Mouse (Mus musculus) left cerebral cortex, adult 11 months (tissue): ENCODE data around the gene Gtf3c2.

ENCODE experiments used
- DNase-seq: peaks from one replicate; pipeline ENCODE4 v3.0.0; 2022; ENCODE audit warnings: low spot score

Gtf3c2 gene

GRCm38 (mm10) chr5:31138968-31139425 lies 40.9 kb downstream of the Gtf3c2 start:
- DNase-seq: no peak

DNA sequence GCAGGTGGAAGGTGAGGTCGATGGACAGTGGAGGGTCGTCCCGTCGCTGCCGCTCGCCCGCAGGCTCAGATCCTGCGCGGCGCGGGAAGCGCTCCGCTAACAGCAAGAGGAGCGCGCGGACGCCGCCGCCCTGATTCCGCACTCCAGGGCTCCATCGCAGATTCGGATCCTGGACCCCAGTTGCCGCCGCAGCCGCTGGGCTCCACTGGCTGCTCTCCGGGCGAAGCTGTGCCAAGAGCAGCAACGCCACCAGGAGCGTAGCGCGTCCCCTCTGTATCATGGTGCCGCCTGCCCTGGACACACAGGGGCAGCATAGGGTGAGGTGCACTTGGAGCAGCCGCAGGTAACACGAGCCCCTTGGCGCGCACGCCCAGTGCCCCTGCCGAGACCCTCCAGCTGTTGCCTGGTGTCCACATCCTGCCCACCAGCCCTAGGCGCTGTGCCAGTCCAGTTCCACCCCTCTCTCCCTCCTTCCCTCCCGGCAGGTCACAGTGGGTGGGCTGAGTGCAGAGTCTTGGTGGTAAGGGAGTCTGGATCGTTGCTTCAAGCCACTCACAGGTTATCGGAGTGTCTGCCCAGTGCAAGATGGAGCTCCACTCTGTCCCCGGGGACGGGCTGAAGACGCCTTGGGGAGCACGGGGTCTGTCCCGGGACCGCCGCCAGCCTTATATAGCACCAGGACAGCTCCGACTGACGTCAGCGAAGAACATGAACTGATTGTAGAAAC lies 41.5 kb downstream of the Gtf3c2 start, which contains the start of gene Ucn:
Ucn (minus strand) TSS at position 589 of the 727 bp plus-strand sequence.
- DNase-seq: no peak

DNA sequence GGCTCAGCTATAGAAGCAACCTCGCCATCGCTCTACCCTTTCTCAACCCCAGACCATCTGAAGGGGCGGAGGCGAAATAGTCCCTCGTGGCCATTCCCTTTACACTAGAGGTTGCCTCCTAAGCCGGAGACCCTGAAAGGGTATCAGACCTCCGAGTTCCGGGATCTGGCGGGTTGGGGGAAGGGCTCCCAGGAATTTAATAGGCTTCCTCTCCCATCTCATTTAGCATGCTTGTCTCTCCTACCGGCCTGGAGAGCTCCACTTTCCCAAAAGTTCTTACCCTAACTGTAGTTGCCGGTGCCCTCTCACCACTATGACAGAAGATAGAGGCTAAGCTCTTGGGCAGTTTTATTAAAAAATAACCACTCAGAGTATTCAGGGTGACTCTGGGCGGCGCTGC lies 42.3 kb downstream of the Gtf3c2 start:
- no peak for DNase-seq

DNA sequence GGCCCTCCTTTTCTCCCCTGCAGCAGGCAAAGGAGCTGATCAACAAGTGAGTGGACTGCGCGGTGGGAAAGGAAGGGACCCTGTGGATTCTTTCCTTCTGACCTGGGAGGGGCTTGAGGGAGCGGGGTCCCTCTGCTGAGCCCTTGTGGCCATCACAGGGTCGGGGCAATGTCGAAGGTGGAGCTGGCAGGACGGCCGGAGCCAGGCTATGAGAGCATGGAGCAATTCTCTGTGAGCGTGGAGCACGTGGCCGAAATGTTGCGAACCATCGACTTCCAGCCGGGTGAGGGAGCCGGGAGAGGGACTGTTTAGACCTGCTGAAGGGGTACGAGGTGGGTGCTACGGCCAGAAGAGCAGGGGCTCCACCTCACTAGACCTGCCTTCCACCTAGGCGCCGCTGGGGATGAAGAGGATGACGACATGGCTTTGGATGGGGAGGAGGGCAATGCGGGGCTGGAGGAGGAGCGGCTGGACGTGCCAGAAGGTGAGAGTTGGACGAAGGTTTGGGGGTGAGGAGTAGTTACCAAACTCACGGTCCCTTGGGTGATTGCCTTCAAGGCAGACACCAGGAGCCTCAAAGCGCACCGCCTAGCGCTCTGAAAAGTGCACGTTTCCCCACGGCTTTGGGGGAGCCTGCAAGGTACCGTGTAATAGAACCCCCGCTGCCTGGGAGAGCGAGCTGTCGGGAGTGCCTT lies 43.1 kb downstream of the Gtf3c2 start:
- no peak for DNase-seq

DNA sequence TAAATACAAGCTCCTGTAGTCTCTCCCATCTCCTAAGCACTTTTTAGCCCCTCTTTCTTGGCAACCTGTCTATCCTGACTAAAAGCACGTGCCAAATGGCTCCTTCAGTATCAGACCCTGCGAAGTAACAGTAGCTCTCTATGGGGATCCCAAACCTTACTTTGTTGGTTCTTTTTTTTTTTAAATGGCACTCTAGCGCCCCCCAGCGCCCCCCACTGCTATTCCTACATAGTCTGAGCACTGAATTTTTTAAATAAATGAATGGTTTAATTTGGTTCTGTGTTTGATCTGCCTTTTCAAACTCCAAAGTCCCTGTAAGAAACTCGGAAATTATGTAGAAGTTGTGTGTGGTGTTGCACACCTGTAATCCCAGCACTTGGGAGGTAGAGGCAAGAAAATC lies 53.9 kb downstream of the Gtf3c2 start:
- DNase-seq: no peak

DNA sequence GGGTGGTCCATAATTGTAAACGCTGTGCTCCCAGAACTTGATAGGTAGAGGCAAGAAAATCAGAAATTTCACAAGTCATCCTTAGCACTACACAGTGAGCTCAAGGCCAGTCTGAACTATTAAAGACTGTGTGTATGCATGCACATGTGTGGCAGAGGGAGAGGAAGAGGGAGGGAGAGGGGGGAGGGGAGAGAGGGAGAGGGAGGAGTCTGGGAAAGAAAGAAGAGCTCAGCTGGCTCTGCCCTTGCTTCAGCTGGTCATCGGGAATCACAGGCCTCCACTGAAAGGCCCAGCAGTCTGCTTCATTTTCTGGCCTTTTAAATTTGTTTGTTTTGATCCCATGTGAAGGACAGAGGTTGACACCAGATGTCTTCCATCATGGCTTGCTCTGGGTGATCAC lies 56.5 kb downstream of the Gtf3c2 start:
- DNase-seq: no peak

GRCm38 (mm10) chr5:31121111-31121510 lies 58.8 kb downstream of the Gtf3c2 start:
- peak; percentile 26 for DNase-seq

GRCm38 (mm10) chr5:31116912-31117311 lies 63.0 kb downstream of the Gtf3c2 start:
- no peak for DNase-seq

DNA sequence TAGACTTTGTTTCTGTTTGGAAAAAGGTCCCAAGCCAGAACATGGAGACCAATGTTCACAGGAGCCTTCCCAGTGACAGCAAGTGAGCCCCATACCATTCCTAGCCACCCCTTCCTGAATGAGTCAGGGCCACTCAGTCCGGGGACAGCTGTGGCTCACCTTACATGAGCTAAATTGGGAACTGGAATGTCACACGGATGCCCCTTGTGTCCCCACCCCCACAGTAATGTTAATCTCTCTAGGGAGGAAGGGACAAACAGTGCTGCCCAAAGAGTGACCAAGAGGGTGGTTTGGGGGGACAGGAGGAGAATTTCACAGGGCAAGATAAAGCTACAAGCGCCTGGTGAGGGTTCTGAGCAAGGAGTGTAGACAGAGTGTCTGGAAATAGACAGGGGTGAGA lies 63.6 kb downstream of the Gtf3c2 start, which contains the start of gene Trim54:
Trim54 (plus strand) TSS at position 359 of the 400 bp plus-strand sequence.
- no peak for DNase-seq

GRCm38 (mm10) chr5:31110781-31111180 lies 69.2 kb downstream of the Gtf3c2 start:
- DNase-seq: no peak

DNA sequence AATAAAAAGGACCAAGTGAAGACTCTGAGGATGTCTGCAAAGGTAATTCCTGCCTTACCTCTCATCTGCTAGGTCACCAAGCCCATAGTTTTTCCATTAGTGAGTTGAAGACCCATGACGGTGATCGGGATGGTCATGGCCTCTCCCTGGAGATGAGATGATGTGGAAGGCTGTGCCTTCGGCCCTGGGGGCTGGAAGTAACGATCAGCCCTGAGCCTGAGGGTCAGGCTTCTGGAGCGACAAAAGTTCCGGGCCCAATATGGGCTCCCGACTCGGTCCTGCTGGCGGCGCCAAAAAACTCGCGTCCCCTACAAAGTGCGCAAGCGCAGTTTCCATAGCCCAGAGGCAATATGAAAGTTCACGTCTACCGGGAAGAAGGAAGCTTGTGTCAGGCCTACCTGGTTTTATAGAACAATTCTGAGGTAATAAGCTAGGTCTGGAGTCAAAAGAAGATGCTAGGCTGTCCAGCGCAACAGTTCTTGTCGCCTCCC lies 71.9 kb downstream of the Gtf3c2 start, which contains the start of gene Slc30a3:
Slc30a3 (minus strand) TSS at position 238 of the 491 bp plus-strand sequence.
- no peak for DNase-seq
